Mouse (Mus musculus): ENCODE results near the gene Gm28038. TPM values are rescaled to one million over a fixed set of nuclear protein-coding genes. Genes with fewer than 3 reads are reported as not detected.

Gm28038 gene
- polyA plus RNA-seq, 1 experiment from 2014 or later: not detected

DNA sequence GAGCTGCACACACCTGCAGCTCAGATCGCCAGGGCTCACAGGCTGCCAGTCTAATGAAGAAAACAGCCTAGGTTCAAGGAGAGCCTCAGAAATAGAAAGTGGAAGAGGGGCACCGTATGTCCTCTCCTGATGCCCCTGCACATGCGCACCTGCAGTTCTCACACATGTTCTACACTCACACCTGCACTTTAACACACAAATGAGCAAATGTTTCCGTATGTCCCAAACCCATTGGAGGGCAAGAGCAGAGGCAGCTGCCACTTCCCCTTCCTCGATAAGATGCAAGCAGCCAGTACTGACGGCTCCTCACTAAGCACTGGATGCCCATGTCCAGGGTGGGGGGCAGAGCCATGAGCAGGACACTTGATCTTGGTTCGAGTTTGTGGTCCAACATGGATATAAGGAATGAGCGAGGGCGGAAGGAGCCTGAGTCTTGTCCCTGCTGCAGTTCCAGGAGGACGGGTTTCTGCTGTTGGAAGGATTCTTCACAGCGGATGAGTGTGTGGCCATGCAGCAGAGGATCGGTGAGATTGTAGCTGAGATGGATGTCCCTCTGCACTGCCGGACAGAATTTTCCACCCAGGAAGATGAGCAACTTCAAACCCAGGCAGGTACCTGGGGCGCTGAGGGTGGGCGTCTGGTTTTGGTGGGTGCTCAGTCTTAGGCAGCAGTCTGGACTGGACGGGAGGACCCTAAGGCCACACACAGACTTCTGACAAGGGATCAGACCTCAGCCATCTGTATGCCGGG, 11.4 kb upstream of the Gm28038 start:
- H3K27me3 ChIP-seq (replicated peaks; ENCODE audit: insufficient read depth, low read length): no peaks in the 10 kb centered on the region
- DNase-seq (ENCODE audit: low spot score) (no peak), ATAC-seq (no peak)
- H3K4me1 ChIP-seq (ENCODE audit: insufficient read depth, low read depth, low read length): peaks cover 29% of the 10 kb centered on the region
- no peaks in the 10 kb centered on the region for H3K9me3 ChIP-seq (ENCODE audit: low read length)
- no peak overlapping the region for H3K9ac ChIP-seq (replicated peaks; ENCODE audit: low read depth)
- no peak overlapping the region for H3K4me3 ChIP-seq (ENCODE audit: low read depth, low read length)
- H3K4me2 ChIP-seq (replicated peaks; ENCODE audit: low read depth, low read length): no peak overlapping the region
- peak overlapping the region; percentile 62 for H3K27ac ChIP-seq (ENCODE audit: low read length)
- TF ChIP-seq EP300 (IDR thresholded peaks at IDR 0.05) (no peak), CTCF (IDR thresholded peaks at IDR 0.05) (no peak)
- WGBS: 82% methylated on average over 17 of the region's 17 CpGs
- H3K36me3 ChIP-seq (ENCODE audit: insufficient read depth, low read length): peaks cover 7% of the 10 kb centered on the region; the same call in 1 of the 2 replicates

DNA sequence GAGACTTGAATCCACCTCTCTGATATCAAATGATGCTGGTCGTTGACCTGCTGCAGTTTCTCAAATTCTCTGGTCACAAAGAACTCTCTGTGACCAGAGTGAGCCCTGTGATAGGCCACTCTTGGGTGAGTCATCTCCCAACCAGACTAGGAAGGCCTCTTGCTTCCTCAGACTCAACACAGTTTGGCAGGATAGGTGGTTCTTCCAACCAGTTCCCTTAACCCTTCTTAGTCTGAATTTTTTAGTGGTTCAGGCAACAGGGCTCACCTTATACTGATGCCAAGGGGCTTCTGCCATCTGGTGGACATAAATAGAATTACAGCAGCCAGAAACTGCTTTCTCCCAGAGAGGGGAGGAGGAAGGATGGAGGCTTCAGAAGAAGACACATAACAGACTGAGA, 10.7 kb upstream of the Gm28038 start:
- H3K4me3 ChIP-seq (ENCODE audit: low read depth, low read length): no peak overlapping the region
- DNase-seq (ENCODE audit: low spot score) (peak; percentile 98), ATAC-seq (peak; percentile 84)
- no peak overlapping the region for H3K4me2 ChIP-seq (replicated peaks; ENCODE audit: low read depth, low read length)
- H3K4me1 ChIP-seq (ENCODE audit: insufficient read depth, low read depth, low read length): peaks cover 23% of the 10 kb centered on the region
- peak; percentile 78 for TF ChIP-seq EP300 (IDR thresholded peaks at IDR 0.05)
- TF ChIP-seq CTCF (IDR thresholded peaks at IDR 0.05): peak; percentile 95
- 0% methylated on average over 1 of the region's 1 CpGs for WGBS
- H3K27ac ChIP-seq (ENCODE audit: low read length): peak overlapping the region; percentile 62; the same call in 1 of the 2 replicates
- no peaks in the 10 kb centered on the region for H3K9me3 ChIP-seq (ENCODE audit: low read length)
- H3K27me3 ChIP-seq (replicated peaks; ENCODE audit: insufficient read depth, low read length): no peaks in the 10 kb centered on the region
- no peak overlapping the region for H3K9ac ChIP-seq (replicated peaks; ENCODE audit: low read depth)
- 0 out of 2 replicates have a peak, but pooled peaks cover under 1% of the 10 kb centered on the region for H3K36me3 ChIP-seq (ENCODE audit: insufficient read depth, low read length)

DNA sequence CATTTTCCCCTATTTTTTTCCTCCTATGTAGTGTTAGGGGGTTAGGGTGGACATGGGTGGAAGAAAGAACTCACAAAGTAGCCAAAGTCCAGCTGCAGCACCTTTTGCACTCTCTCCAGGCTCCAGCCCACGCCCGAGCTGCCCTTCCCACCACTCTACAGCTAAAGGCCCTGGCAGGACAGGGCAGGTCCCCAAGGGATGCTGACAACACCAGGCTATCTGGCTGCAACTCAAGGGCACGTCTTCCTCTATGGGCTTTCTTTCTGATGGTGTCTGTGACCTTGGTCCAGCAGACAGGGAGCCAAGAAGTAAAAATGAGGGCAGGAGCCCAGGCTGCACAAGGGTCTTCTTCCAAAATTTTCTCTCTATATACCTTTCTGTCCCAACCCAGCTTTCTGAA, 808 bp downstream of the Gm28038 start:
- TF ChIP-seq CTCF (IDR thresholded peaks at IDR 0.05) (no peak), EP300 (IDR thresholded peaks at IDR 0.05) (no peak)
- no peak for ATAC-seq
- Histone ChIP-seq H3K4me2 (replicated peaks; ENCODE audit: low read depth, low read length) (no peak overlapping the region), H3K27me3 (replicated peaks; ENCODE audit: insufficient read depth, low read length) (no peaks in the 10 kb centered on the region), H3K36me3 (ENCODE audit: insufficient read depth, low read length) (no peaks in the 10 kb centered on the region), H3K9ac (replicated peaks; ENCODE audit: low read depth) (no peak overlapping the region), H3K9me3 (ENCODE audit: low read length) (no peaks in the 10 kb centered on the region), H3K4me1 (ENCODE audit: insufficient read depth, low read depth, low read length) (peaks cover 7% of the 10 kb centered on the region; the same call in 1 of the 2 replicates), H3K27ac (ENCODE audit: low read length) (no peak overlapping the region), H3K4me3 (ENCODE audit: low read depth, low read length) (no peak overlapping the region)
- 74% methylated on average over 3 of the region's 3 CpGs for WGBS
- DNase-seq (ENCODE audit: low spot score): no peak

DNA sequence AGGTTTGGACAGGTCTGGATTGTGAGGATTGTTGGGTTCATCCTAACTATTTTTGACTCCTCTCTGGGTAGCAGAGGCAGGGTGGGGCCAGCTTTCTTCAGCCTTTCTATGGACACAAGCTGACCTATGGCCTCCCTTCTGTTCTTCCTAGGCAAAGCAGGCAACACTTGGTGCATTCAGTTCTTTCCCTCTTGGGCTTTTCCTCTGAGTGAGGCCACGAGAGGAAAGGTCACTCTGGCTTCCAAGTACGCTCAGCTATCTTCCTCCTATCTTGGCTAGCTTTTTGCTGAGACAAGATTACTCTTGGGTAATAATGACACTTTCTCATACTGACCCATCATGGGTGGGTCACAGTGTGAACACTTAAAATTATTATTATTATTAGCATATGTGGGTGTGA, 2.4 kb downstream of the Gm28038 start:
- Histone ChIP-seq H3K9me3 (ENCODE audit: low read length) (no peaks in the 10 kb centered on the region), H3K27me3 (replicated peaks; ENCODE audit: insufficient read depth, low read length) (no peaks in the 10 kb centered on the region), H3K4me2 (replicated peaks; ENCODE audit: low read depth, low read length) (no peak overlapping the region), H3K9ac (replicated peaks; ENCODE audit: low read depth) (no peak overlapping the region), H3K4me3 (ENCODE audit: low read depth, low read length) (no peak overlapping the region), H3K4me1 (ENCODE audit: insufficient read depth, low read depth, low read length) (peaks cover 15% of the 10 kb centered on the region; the same call in 1 of the 2 replicates), H3K36me3 (ENCODE audit: insufficient read depth, low read length) (no peaks in the 10 kb centered on the region), H3K27ac (ENCODE audit: low read length) (no peak overlapping the region)
- DNase-seq (ENCODE audit: low spot score) (no peak), ATAC-seq (no peak)
- no peak for TF ChIP-seq CTCF (IDR thresholded peaks at IDR 0.05)
- TF ChIP-seq EP300 (IDR thresholded peaks at IDR 0.05): no peak
- WGBS: 85% methylated on average over 2 of the region's 2 CpGs

DNA sequence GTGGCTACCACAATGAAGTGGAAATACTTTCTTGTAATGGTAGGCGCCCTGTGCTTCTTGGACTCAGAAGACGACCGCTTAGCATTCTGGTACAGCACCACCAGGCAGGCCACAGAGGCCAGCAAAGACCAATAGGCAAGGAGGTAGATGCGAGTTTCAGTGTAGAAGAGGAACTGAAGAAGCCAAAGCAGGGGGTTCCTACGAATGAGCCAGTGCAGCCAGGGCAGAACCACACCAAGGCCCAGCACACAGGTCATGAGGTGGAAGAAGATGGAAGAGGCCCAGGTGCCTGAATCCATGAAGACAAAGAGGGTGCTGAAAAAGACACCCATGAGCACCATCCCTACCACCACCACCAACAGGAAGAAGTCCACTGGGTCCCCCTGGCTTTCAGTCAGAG, 4.2 kb downstream of the Gm28038 start:
- Histone ChIP-seq H3K9ac (replicated peaks; ENCODE audit: low read depth) (no peak overlapping the region), H3K4me3 (ENCODE audit: low read depth, low read length) (no peak overlapping the region), H3K4me2 (replicated peaks; ENCODE audit: low read depth, low read length) (no peak overlapping the region), H3K27ac (ENCODE audit: low read length) (no peak overlapping the region), H3K36me3 (ENCODE audit: insufficient read depth, low read length) (no peaks in the 10 kb centered on the region), H3K4me1 (ENCODE audit: insufficient read depth, low read depth, low read length) (peaks cover 15% of the 10 kb centered on the region; the same call in 1 of the 2 replicates), H3K27me3 (replicated peaks; ENCODE audit: insufficient read depth, low read length) (no peaks in the 10 kb centered on the region), H3K9me3 (ENCODE audit: low read length) (no peaks in the 10 kb centered on the region)
- TF ChIP-seq EP300 (IDR thresholded peaks at IDR 0.05): no peak
- TF ChIP-seq CTCF (IDR thresholded peaks at IDR 0.05): peak; percentile 8; the same call in 1 of the 2 replicates
- ATAC-seq (no peak), DNase-seq (ENCODE audit: low spot score) (no peak)
- 85% methylated on average over 5 of the region's 5 CpGs for WGBS

DNA sequence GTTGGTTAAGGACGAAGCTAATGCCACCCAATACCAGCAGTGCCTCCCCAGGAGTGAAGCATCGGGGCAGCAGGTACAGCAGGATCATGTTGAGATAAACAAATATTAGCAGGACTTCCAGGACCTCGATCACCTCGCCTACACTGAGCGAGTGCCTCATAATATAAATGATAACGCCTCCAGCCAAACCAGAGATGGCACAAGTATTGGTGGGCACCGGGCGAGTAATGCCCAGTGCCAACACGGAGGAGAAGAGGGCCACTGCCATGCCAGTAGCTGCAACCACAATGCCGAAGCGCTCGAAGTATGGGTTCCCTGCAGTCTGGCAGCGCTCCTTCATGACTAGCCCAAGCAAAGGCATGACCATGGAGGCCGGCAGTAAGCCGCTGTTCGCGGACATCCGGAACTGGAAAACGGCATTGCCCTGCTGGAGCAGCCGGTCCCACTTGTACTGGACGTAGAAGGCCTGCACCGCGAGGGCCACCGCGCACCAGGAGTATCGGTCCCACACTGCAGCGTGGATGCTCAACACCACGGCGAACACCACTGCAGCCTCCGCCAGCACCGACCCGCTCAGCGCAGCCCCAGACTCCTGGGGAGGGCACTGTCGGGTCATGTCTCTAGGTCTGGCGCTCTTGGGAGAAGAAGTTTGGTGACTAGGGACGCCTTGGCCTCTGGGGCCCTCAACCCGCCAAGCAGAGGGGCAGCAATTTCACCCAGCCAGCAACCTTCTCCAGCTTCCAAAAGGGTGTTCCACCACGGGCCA, 4.8 kb downstream of the Gm28038 start:
- 8% methylated on average over 38 of the region's 38 CpGs for WGBS
- Histone ChIP-seq H3K4me2 (replicated peaks; ENCODE audit: low read depth, low read length) (peak overlapping the region; percentile 94), H3K4me1 (ENCODE audit: insufficient read depth, low read depth, low read length) (peaks cover 15% of the 10 kb centered on the region; the same call in 1 of the 2 replicates), H3K36me3 (ENCODE audit: insufficient read depth, low read length) (no peaks in the 10 kb centered on the region), H3K27ac (ENCODE audit: low read length) (peak overlapping the region; percentile 26; the same call in 1 of the 2 replicates), H3K9me3 (ENCODE audit: low read length) (no peaks in the 10 kb centered on the region), H3K9ac (replicated peaks; ENCODE audit: low read depth) (peak overlapping the region; percentile 63), H3K4me3 (ENCODE audit: low read depth, low read length) (peak overlapping the region; percentile 90), H3K27me3 (replicated peaks; ENCODE audit: insufficient read depth, low read length) (no peaks in the 10 kb centered on the region)
- DNase-seq (ENCODE audit: low spot score): no peak
- no peak for TF ChIP-seq EP300 (IDR thresholded peaks at IDR 0.05)
- ATAC-seq: peak; percentile 42

All from lung, postnatal 0 days (tissue).